Mouse (Mus musculus) left cerebral cortex, adult 11 months (tissue): ENCODE results near the gene Akap8.

Source experiments
- DNase-seq: peaks from one replicate; pipeline ENCODE4 v3.0.0; 2022; ENCODE audit warnings: low spot score

Gene Akap8

DNA sequence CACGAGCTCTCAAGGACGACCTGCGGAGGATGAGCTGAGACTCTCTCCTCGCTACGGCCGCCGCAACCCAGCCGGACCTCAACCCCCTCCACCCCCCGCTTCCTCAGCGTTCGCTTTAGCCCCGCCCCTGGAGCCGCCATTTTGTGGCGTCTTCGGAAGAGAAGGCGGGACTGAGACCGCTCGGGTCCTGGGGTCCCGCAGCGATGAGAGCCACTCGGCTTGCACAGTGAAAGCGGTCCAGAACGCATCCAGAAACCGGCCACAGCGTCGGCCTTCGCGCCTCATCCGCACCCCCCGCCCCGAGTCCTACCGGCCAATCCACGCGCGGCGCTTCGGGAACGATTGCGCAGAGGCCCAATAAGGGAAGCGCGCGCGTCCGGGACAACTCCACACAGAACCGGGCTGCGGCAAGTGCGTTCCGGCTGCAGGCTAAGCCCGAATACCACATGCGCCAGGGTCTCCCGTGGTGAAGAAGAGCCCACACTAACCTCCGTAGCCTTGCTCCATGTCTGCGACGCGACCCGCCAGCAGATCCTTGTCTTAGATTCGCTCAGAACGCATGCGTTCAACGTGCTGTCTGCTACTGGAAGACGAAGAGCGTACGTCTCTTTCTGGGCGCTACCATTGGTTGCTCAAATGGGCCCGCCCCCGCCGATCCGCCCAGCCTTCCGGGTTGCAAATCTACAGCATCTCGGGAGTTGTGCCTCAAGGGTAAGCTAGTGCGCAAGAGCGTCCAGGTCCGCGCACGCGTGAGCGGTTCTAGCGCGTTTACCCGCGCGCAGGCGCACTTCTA, at the start of gene Akap8:
Gene Akap8 (minus strand): TSS at position 642 of the 793 bp plus-strand sequence.
- peak; percentile 99 for DNase-seq

DNA sequence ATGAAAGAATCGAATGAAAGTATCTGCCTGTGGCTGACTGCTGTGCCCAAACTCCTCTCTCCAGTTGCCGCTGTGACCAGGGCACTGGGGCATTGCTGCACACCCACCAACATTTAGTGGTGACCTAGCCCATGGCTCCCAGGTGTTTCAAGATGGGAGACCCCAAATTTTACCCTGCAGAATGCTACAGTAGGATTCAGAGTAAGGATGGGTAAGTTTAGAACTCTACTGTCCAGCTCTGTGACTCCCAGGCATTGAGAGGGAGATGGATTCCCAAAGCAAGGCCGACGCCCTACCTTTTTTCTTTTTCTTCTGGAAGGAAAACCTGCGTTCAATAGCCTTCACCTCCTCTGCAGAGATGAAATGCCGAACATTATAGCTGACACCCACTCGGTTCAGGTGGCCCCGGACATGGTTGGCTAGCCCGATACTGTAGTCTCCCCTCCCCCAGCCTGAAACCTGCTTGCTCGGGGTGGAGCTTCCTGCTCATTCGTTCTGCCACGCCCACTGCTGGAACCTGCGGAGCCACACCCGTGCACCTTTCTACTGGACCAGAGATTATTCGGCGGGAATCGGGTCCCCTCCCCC, 48.0 kb upstream of the Akap8 start:
- DNase-seq: no peak

GRCm38 (mm10) chr17:32367706-32368105, 46.7 kb upstream of the Akap8 start:
- DNase-seq: no peak

DNA sequence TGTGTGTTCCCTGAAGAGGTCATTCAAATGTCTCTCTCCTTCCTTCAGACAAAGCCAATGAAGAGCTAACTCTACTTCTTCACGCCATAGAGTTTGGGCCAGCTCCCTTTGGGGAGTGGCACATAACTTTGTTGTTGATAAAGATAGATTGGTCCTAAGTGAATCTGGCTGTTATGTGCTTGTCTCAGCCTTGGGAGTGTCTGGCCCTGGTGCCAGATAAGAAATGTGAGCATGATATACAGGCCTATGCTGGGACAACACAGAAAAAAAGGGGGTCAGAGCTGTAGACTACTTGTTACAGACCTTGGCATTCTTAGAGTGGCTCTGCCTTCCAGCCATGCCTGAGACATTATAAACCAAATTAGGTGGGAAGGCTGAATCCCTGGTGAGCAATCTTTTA, 44.3 kb upstream of the Akap8 start:
- DNase-seq: no peak

DNA sequence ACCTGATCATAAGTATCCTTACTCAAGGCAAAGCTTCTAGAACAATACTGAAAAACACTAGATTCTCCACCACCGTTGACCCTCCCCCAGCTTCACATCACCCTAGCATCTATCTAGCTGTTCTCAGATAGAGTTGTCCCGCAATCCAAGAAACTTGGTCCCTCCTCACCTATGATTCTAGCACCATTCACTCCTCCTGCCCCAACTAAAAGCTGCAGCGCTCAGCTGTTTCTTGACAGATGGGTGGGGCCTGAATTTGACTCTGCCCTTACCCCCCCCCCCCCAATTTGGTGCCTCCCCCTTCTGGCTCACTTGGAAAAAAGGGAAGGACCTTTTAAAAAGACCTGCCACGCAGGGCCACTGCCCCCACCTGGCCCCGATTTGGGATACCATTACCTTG, 43.8 kb upstream of the Akap8 start:
- no peak for DNase-seq

DNA sequence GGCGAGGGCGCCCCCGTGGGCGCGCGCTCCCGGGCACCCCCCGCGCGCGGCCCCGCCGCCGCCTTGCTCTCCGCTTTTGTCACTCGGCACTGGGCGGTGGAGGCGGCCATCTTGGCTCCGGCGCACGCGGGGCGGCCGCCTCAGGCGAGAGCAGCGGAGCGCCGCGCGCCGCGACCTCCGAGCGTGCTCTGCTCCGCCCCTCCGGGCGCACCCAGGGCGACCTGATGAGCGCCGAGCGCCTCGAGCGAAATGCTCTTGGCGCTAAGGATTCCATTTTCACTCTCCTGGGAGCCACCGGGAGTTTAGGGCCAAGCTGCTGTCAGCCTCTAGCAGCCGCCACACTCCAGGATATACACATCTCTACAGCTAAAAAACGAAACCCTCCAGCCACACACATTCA, 43.3 kb upstream of the Akap8 start:
- peak; percentile 75 for DNase-seq

DNA sequence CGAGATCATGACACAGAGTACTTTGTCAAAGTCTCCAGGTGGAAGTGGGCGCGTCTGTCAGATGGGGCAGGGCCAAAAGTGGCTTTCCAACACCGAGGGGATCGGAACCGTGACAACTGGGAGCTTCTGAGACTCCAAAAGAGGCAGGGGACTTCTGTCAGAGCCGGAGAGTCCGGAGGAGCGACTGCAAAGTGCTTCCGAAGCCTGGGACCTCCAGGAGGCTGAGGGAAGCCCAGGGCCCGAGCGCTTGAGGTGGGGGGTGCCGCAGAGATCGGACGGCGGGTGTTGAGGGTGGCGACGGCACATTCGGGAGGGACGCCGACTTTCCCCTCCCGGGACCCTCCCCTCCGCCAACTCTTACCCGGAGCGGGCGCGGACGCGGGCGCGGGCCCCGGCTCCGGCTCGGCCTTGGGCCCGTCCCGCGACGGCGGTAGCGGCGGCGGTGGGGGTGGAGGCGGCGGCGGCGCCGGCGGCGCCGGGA, 42.8 kb upstream of the Akap8 start:
- no peak for DNase-seq

DNA sequence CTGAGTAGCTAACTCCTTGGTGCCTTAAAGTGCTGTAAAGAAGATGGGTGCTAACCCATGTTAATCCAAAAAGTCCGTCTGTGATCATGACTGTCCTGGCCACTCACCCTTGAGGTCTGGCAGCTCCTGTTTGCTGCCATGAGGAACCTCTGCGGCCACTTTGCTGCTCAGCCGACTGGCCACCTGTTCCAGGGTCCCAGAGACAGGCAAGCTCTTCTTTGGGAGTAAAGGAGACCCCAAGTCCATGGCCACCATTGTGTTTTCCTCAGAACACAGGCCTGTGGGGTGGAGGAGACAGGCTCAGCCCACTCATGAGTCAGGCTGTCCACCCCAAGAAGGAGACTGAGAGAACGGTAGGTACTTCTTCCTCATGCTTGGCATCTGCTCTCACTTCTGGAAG, 41.6 kb upstream of the Akap8 start:
- DNase-seq: no peak

- no peak for DNase-seq
Measured at GRCm38 (mm10) chr17:32359928-32360327, 38.9 kb upstream of the Akap8 start.

DNA sequence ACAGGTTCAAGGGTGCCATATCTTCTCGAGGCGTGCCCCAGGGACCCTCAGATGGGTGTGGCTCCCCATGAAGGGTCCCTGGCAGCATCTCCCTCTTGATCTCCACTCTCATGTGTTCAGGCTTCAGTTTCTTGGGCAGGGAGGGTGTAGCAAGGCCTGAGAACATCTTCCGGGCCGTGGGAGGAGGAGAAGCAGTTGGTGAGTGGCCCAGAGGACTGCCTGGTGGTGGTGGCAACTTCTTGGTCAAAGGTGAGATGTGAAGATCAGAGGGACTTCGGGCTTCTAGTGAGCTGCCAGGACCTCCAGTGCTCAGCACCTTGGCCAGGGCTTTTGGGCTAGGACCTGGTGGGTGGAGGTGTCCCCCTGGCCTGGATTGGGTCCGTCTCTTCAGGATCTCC, 37.9 kb upstream of the Akap8 start:
- DNase-seq: no peak

DNA sequence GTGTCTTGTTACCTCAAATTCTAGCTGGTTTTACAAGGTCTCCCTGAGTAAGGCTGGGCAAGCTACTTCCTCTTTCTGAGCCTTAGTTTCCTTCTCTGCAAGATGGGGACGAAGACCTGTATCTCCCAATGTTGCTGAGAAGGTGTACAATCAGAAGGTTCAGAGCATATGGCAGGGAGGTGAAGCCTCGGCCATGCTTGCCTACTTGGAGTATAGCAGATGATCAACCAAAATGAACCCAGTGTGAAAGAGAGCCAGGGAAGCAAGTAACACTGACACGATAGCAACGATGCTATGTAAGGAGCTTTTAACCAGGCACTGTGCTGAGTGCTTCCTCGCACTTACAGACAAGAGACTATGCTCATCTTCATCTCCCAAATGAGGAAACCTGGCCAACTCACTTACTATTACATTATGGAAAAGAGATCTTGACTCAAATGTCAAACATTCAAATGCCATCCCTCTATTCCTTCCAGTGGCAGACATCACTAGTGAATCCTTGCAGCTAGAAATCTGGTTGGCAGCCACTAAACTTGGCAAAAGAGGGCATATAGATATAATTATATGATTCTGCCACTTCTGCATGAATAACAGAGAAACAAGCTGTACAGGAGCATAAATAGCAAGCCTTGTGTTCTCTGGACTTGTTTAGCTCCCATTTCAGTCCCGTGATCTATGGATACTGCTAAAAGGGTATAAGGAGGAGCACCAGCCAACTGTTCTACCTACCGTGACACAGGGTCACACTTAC, 37.3 kb upstream of the Akap8 start:
- DNase-seq: no peak

DNA sequence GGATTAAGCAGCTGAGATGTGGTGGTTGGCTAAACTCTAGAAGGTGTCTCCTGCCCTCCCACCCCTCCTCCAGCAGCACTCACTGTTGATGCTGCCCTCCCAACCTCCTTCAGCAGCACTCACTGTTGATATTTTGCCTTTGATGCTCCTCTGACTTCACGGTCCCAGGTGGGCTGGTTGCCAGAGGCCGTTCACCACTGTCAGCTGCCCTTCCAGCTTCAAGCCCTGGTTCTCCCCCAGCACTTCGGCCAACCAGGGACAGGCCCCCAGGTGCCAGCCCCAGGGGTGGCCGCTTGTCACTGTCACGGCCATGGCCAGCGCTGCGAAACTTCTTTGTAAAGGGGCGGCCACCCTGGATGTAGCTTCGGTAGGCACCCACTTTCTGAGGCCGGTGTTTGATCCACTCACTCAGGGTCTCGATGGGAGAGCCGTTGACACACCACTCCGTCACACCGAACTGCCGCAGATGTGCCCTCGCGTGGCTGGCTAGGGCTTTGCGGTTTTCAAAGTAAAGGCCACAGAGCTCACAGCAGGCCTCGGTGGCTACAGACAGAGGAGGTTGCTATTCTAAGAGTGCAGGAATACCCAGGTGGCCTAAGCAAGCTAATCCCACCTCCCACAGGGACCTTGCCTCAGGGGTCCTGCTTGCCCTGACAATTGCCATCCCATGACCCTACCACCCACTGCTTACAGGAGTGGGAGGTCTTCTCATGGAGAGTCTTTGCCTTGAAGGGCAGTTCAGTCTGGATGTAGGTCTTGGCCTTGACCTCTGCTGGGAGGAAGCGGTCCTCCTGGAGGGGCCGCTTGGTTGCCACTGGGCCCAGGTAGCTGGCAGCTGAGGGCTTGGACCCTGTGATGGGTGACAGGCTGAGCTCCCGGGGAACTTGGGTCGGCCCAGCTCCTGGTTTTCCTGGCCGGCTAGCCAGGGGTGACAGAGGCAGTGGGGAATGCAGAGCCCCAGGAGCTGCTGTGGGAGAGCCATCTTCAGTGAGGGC, 36.0 kb upstream of the Akap8 start:
- no peak for DNase-seq

DNA sequence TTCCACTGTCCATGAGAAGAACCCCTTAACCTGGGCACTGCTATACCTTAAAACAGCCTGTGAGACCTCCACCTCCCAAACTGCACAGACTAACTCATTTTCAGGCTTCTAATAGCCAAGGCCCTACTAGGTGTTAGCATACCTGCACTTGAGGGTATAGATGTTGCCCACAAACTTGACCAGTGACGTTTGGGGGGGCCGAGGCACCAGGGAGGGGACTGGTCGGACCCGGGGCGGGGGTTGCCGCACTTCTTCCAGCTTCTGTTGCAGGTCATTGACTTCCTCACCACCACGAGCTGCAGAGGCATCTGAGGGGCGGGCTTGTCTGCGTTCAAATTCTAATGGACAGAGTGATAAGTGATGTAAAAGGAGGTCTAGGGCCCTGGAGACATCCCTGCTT, 35.2 kb upstream of the Akap8 start:
- no peak for DNase-seq

- no peak for DNase-seq
Measured at GRCm38 (mm10) chr17:32355031-32355430, 34.0 kb upstream of the Akap8 start.

DNA sequence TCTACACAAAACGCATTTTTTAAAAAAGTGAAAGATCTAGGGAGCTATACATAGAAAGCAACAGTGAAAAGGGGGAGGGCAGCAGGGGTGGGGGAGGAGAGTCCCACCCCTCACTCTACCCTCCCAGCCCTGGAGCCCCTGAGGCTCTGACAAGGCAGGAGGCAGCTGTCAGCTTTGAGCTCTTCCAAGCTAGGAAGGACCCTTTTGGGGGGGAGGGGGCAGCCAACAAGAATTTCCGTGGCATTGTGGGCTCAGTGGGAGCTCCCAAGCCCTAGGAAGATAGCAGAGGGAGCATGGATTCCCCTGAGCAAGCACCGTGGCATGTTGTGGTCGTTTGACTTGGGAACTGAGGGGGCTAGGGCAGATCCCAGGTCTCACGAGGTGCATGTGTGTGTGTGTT, 33.2 kb upstream of the Akap8 start:
- DNase-seq: no peak

GRCm38 (mm10) chr17:32353696-32354095, 32.7 kb upstream of the Akap8 start:
- DNase-seq: peak; percentile 67

DNA sequence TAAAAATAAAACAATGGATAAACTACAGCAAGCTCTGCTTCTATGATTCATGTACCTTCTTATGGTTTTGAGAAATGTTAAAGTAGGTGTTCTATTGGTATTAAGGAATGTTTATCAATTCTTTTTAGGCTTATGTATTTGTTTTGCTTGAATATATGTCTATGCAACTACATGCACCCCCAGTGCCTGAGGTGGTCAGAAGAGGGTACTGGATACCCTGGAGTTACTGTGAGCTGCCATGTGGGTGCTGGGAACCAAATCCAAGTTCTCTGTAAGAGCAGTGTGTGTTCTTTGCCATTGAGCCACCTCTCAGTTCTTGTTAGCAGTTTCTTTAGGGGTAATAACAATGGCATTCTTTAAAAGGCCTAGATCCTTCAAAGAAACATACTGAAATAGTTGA, 30.7 kb upstream of the Akap8 start:
- no peak for DNase-seq

- no peak for DNase-seq
Measured at GRCm38 (mm10) chr17:32351269-32351668, 30.2 kb upstream of the Akap8 start.

DNA sequence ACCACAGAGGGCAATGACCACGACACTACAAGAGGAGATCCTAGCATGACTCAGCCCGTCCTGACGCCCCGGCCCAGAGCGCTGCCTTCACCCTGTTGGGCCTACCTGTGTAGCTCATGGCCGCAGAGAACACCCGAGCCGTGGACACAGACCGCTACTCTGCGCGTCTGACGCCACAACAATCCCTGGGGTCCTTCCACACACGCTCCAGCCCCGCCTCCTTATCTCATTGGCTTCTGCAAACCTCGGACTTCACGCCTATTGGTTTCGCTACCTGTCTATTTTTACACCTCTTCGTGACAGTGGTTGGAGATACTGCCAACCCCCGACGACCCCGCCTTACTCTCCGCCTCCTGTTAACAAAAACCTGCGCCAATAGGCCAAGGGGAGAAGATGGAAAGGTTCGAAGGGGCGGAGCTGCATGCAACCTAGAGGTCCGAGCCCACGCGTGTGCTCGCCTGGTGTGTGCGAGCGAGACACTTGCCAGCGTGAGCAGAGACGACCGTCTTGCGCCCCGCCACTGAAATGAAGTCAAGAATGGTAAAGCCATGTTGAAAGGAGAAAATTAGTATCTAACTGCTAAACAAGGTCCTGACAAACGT, 29.4 kb upstream of the Akap8 start, which contains the start of gene Akap8l:
Gene Akap8l (minus strand): TSS at position 226 of the 602 bp plus-strand sequence.
- DNase-seq: peak; percentile 99

DNA sequence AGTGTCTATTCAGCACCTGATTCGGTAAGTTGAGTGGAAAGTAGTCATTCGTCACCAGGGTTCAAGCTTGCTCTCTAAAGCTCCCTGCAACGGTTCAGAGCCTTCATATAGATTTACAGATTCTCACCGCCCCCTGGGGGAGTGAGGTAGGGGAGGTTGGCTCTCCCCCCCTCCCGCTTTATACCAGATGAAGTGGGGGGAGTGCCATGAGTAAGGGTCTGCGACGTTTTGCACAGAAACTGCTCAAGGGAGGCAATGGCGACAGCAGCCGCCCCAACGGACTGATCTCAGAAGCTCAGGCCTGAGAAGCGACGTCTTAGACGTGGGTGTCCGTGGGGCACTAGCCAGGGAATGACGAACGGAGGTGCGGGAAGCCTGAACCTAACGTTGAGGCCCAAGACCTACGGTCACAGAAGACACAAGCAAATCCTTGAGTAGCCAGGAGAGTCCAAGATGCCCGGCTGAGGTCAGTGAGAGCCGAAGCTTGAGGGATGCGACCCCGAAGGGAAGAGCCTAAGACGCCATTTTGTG, 28.9 kb upstream of the Akap8 start:
- no peak for DNase-seq
